Mouse (Mus musculus) layer of hippocampus, adult 9-11 months (tissue): ENCODE measurements around the gene Hist1h2bm.
"Not testable (repeated sequence)": the region's sequence is repeated elsewhere in the genome, so short reads cannot be mapped to it uniquely, and the experiment has no call there.

Experiments
- DNase-seq: peaks from one replicate; pipeline ENCODE4 v3.0.0; 2022

The Hist1h2bm gene

DNA sequence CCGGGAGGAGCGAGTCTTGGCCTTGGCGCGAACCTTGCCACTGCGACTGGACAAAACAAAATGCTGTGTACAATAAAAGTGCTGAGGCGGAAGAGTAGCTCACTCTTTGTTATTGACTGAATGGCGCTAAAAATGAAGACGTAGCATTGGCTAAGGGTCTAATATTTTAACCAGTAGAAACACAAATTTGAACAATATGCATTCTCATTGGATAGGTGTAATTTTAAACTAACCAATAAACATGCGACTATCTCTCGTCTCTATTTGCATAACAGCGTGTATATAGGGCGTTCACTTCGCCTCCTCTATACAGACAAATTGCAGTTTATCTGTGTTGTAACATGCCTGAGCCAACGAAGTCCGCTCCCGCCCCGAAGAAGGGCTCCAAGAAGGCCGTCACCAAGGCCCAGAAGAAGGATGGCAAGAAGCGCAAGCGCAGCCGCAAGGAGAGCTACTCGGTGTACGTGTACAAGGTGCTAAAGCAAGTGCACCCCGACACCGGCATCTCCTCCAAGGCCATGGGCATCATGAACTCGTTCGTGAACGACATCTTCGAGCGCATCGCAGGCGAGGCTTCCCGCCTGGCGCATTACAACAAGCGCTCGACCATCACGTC is at the start of gene Hist1h2bm:
Gene Hist1h2bm, plus strand, starts transcription at position 288 of the 616 bp plus-strand sequence.
- DNase-seq, result peak; percentile 75

DNA sequence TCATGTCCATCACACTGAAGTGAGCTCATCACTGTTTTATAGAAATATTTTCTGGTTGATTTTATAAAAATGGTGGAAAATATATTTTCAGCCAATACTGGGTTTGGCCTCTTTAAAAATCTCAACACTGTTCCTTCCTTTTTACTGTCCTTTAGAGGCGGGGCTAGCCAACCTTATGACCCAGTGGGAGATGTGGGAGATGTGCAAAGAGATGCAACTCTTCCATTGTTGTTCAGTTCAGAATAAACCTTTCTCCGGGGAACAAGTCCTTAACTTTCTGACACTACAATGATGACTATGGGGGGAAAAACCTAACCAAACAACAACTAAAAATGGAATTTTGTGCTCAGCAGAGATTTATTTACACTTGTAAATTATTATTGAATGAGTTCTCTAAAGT is 44.5 kb upstream of the Hist1h2bm start, which contains the start of gene Olfr1360:
Gene Olfr1360, minus strand, starts transcription at position 101 of the 400 bp plus-strand sequence.
- DNase-seq, result no peak

GRCm38 (mm10) chr13:21697811-21698210 is 24.0 kb upstream of the Hist1h2bm start, which contains the start of gene Olfr1359:
TSS of gene Olfr1359 (plus strand) at chr13:21698111.
- no peak for DNase-seq

- no peak for DNase-seq
These were observed 15.2 kb upstream of the Hist1h2bm start for GRCm38 (mm10) chr13:21706669-21707068.

DNA sequence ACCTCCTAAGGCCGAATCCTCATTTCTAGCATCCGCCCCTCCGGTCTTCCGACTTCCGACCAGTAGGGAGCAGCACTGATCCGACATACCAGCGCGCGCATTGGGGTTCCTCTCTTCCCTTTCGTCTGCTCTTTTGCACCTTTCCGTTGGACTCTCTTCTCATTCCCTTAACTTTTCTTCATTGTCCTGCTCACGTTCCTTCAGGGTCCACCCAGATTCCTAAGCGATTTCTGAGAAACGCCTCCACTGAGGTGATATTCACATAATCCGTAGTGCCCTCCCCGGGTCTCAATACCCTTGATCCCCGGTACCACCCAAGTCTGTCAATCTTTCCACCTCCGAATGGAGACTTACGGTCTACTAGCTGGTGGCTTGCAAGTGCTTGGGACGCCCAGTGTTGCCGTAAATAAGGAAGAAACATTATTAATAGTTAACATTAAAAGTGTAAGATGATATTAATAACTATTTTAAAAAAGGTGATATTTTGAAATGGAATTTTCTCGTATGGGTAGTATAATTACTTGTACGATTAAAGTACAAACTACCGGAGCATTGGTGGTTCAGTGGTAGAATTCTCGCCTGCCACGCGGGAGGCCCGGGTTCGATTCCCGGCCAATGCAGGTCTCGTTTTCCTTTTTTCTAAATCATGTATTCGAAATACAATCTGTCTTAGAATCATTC is 11.7 kb upstream of the Hist1h2bm start:
- peak; percentile 85 for DNase-seq

DNA sequence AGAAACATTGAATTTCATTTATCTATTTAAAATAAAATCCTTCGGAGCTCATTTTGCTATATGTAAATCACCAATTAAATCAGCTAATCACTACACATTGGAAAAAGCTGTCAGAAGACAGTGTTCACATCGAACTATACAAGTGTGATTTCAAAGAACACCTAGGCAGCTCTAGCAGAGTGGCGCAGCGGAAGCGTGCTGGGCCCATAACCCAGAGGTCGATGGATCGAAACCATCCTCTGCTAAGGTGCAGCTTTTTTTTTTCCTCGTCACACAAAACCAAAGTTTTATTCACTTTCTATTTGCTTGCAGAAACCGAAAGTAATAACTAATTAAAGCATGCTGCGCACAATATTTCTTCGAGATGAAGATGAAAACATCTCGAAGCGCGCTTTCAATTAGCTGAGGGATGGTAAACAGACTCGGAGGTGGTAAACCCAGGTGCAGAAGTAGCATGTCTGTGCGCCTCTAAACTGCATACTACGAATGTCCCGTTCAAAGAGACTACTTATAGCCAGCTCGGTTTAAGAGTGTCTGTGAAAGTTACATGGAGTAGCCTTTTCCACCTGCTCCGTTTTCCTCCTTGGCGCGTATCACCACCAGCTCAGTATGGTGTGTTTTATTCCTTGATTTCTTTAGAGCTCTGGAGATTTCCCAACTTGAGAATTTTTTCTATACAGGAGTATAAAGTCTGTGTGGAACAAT is 10.9 kb upstream of the Hist1h2bm start:
- peak; percentile 67 for DNase-seq

- no peak for DNase-seq
These were observed 10.1 kb upstream of the Hist1h2bm start for GRCm38 (mm10) chr13:21711698-21712097.

DNA sequence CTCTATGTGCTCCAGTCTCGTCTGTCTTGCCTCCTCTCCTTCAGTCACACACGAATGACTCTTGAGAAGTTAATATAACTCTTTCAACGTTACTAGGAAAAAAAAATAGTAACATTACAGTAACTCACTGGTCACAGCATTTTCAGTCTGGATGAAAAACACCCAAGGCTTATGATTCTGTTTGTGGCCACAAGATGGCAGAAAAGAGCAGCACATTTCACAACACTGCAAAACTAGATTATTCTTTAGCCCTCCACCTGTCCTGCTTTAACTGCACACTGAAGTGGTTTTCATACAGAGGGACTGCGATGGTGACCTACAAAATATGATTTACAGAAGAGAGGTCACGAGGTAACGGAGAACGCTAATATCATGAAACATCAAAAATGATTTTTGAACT is 7.1 kb upstream of the Hist1h2bm start:
- peak; percentile 40 for DNase-seq

GRCm38 (mm10) chr13:21715131-21715863 is 6.5 kb upstream of the Hist1h2bm start:
- DNase-seq, result peak; percentile 8

GRCm38 (mm10) chr13:21715864-21716539 is 5.8 kb upstream of the Hist1h2bm start, which contains the start of the genes Hist1h2bl and Hist1h2ai:
TSS of gene Hist1h2bl (minus strand) at chr13:21716143.
TSS of gene Hist1h2ai (plus strand) at chr13:21716422.
- DNase-seq, result peak; percentile 93

- peak; percentile 24 for DNase-seq
These were observed 5.1 kb upstream of the Hist1h2bm start for GRCm38 (mm10) chr13:21716540-21717391.

GRCm38 (mm10) chr13:21717397-21718357 is 4.2 kb upstream of the Hist1h2bm start, which contains the start of gene Hist1h3h:
TSS of gene Hist1h3h (plus strand) at chr13:21717659.
- peak; percentile 87 for DNase-seq

GRCm38 (mm10) chr13:21718381-21719080 is 3.3 kb upstream of the Hist1h2bm start:
- no peak for DNase-seq

DNA sequence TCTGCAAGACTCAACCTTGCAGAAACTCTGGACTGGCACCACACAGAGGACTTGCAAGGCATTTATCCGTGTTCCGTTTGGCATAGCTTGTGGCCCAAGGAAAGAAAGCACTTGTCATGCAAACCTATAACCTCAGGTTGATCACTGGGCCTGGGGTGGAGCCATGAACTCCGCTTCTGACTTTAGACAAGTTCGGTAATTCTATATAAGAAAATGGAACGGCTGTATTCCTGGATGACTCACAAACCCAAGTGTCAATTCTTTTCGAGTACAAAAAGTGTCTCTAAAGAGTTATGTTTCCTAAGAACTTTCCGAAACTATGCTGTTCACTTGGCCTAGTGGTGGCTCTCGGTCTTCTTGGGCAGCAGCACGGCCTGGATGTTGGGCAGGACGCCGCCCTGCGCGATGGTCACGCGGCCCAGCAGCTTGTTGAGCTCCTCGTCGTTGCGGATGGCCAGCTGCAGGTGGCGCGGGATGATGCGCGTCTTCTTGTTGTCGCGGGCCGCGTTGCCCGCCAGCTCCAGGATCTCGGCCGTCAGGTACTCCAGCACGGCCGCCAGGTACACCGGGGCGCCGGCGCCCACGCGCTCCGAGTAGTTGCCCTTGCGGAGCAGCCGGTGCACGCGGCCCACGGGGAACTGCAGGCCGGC is 612 bp upstream of the Hist1h2bm start:
- DNase-seq, result not testable (repeated sequence)

- DNase-seq, result no peak
These were observed 605 bp downstream of the Hist1h2bm start for GRCm38 (mm10) chr13:21722373-21722925.

GRCm38 (mm10) chr13:21722993-21723836 is 1.4 kb downstream of the Hist1h2bm start:
- DNase-seq, result no peak

GRCm38 (mm10) chr13:21727948-21728572 is 6.2 kb downstream of the Hist1h2bm start:
- no peak for DNase-seq
